Mouse (Mus musculus) ovary, adult 10 weeks (tissue): ENCODE data around the gene Elp6. TPM values are rescaled to one million over a fixed set of nuclear protein-coding genes. Genes with fewer than 3 reads are reported as not detected.

Source experiments
- polyA plus RNA-seq: library from polyadenylated mRNA; stranded (reverse); fragments of 350-450 nt; fragmentation: Illumina TruSeq; extraction: RNeasy Lipid Tissue Mini Kit (QIAGEN cat#74804); gene quantifications from one replicate; pipeline ENCODE4 v1.2.3, GENCODE M21; 2014

Elp6 gene
- 0.94 TPM for polyA plus RNA-seq

GRCm38 (mm10) chr9:110304969-110305651, at the start of gene Elp6:
TSS of gene Elp6 (plus strand) at chr9:110305173.

GRCm38 (mm10) chr9:110333135-110333895, 28.3 kb downstream of the Elp6 start, which contains the start of gene Scap:
TSS of gene Scap (plus strand) at chr9:110333288.

Other genes with a start within 250 kb of the Elp6 start
- 158 TPM for gene Smarcc1, start 187.5 kb upstream of the Elp6 start, polyA plus RNA-seq
- gene Dhx30, start 187.3 kb upstream of the Elp6 start, polyA plus RNA-seq, result 43.1 TPM
- gene Cspg5, start 61.4 kb upstream of the Elp6 start, polyA plus RNA-seq, result 0.66 TPM
- gene Scap, start 28.1 kb downstream of the Elp6 start, polyA plus RNA-seq, result 2.3 TPM
- 0.71 TPM for gene Ptpn23, start 103.0 kb downstream of the Elp6 start, polyA plus RNA-seq
- gene Ngp, start 114.6 kb downstream of the Elp6 start, polyA plus RNA-seq, result not detected
- 4.1 TPM for gene Klhl18, start 171.5 kb downstream of the Elp6 start, polyA plus RNA-seq
- 3.3 TPM for gene Kif9, start 171.8 kb downstream of the Elp6 start, polyA plus RNA-seq
- gene Setd2, start 227.4 kb downstream of the Elp6 start, polyA plus RNA-seq, result 115 TPM